Mouse (Mus musculus): ENCODE results near the gene Patj. TPM values are rescaled to one million over a fixed set of nuclear protein-coding genes. Genes with fewer than 3 reads are reported as not detected.

Gene Patj
- polyA plus RNA-seq, 1 experiment from 2014 or later: 12.3 TPM

GRCm38 (mm10) chr4:98436664-98437363 is 41.2 kb downstream of the Patj start:
- no peak for DNase-seq (ENCODE audit: low spot score)
- Histone ChIP-seq H3K4me1 (replicated peaks; ENCODE audit: control insufficient read depth, insufficient read depth, low read length) (peaks cover 3% of the 10 kb centered on the region; the same call in 1 of the 2 replicates), H3K27me3 (ENCODE audit: control insufficient read depth, insufficient read depth, low read length) (no peaks in the 10 kb centered on the region), H3K4me2 (ENCODE audit: low read depth, low read length, severe bottlenecking) (no peak overlapping the region), H3K36me3 (ENCODE audit: control insufficient read depth, insufficient read depth, low read length) (no peaks in the 10 kb centered on the region), H3K9me3 (ENCODE audit: control insufficient read depth, low read length) (no peaks in the 10 kb centered on the region), H3K9ac (ENCODE audit: low read length) (no peak overlapping the region), H3K27ac (ENCODE audit: low read depth, low read length) (no peak overlapping the region), H3K4me3 (ENCODE audit: low read depth, low read length) (no peak overlapping the region)
- WGBS: 76% methylated on average over 12 of the region's 12 CpGs
- ATAC-seq (replicated peaks; ENCODE audit: low FRiP score): no peak

GRCm38 (mm10) chr4:98439261-98440005 is 43.8 kb downstream of the Patj start:
- Histone ChIP-seq H3K9ac (ENCODE audit: low read length) (no peak overlapping the region), H3K27me3 (ENCODE audit: control insufficient read depth, insufficient read depth, low read length) (no peaks in the 10 kb centered on the region), H3K4me1 (replicated peaks; ENCODE audit: control insufficient read depth, insufficient read depth, low read length) (peaks cover 3% of the 10 kb centered on the region; the same call in 1 of the 2 replicates), H3K4me3 (ENCODE audit: low read depth, low read length) (no peak overlapping the region), H3K27ac (ENCODE audit: low read depth, low read length) (no peak overlapping the region), H3K4me2 (ENCODE audit: low read depth, low read length, severe bottlenecking) (no peak overlapping the region), H3K9me3 (ENCODE audit: control insufficient read depth, low read length) (no peaks in the 10 kb centered on the region), H3K36me3 (ENCODE audit: control insufficient read depth, insufficient read depth, low read length) (no peaks in the 10 kb centered on the region)
- DNase-seq (ENCODE audit: low spot score): no peak
- 78% methylated on average over 8 of the region's 8 CpGs for WGBS
- no peak for ATAC-seq (replicated peaks; ENCODE audit: low FRiP score)

- DNase-seq (ENCODE audit: low spot score) (no peak), ATAC-seq (replicated peaks; ENCODE audit: low FRiP score) (no peak)
- no peak overlapping the region for H3K27ac ChIP-seq (ENCODE audit: low read depth, low read length)
- no peaks in the 10 kb centered on the region for H3K27me3 ChIP-seq (ENCODE audit: control insufficient read depth, insufficient read depth, low read length)
- no peak overlapping the region for H3K4me3 ChIP-seq (ENCODE audit: low read depth, low read length)
- no peaks in the 10 kb centered on the region for H3K36me3 ChIP-seq (ENCODE audit: control insufficient read depth, insufficient read depth, low read length)
- peaks cover 3% of the 10 kb centered on the region; the same call in 1 of the 2 replicates for H3K4me1 ChIP-seq (replicated peaks; ENCODE audit: control insufficient read depth, insufficient read depth, low read length)
- H3K9me3 ChIP-seq (ENCODE audit: control insufficient read depth, low read length): no peaks in the 10 kb centered on the region
- 95% methylated on average over 3 of the region's 3 CpGs for WGBS
- no peak overlapping the region for H3K4me2 ChIP-seq (ENCODE audit: low read depth, low read length, severe bottlenecking)
- H3K9ac ChIP-seq (ENCODE audit: low read length): no peak overlapping the region
Measured at GRCm38 (mm10) chr4:98441248-98441647, 45.7 kb downstream of the Patj start.

- peak; percentile 68 for DNase-seq (ENCODE audit: low spot score)
- H3K9me3 ChIP-seq (ENCODE audit: control insufficient read depth, low read length): no peaks in the 10 kb centered on the region
- no peaks in the 10 kb centered on the region for H3K36me3 ChIP-seq (ENCODE audit: control insufficient read depth, insufficient read depth, low read length)
- no peak overlapping the region for H3K27ac ChIP-seq (ENCODE audit: low read depth, low read length)
- H3K27me3 ChIP-seq (ENCODE audit: control insufficient read depth, insufficient read depth, low read length): no peaks in the 10 kb centered on the region
- WGBS: 85% methylated on average over 10 of the region's 10 CpGs
- no peak overlapping the region for H3K9ac ChIP-seq (ENCODE audit: low read length)
- H3K4me3 ChIP-seq (ENCODE audit: low read depth, low read length): no peak overlapping the region
- H3K4me1 ChIP-seq (replicated peaks; ENCODE audit: control insufficient read depth, insufficient read depth, low read length): no peaks in the 10 kb centered on the region
- no peak overlapping the region for H3K4me2 ChIP-seq (ENCODE audit: low read depth, low read length, severe bottlenecking)
- ATAC-seq (replicated peaks; ENCODE audit: low FRiP score): 0 out of 2 replicates have a peak, but pooled peaks have one; percentile 66
Measured at GRCm38 (mm10) chr4:98444437-98445139, 49.0 kb downstream of the Patj start.

GRCm38 (mm10) chr4:98449564-98450263 is 54.1 kb downstream of the Patj start:
- no peak for DNase-seq (ENCODE audit: low spot score)
- Histone ChIP-seq H3K27me3 (ENCODE audit: control insufficient read depth, insufficient read depth, low read length) (no peaks in the 10 kb centered on the region), H3K9me3 (ENCODE audit: control insufficient read depth, low read length) (no peaks in the 10 kb centered on the region), H3K36me3 (ENCODE audit: control insufficient read depth, insufficient read depth, low read length) (no peaks in the 10 kb centered on the region), H3K4me2 (ENCODE audit: low read depth, low read length, severe bottlenecking) (no peak overlapping the region), H3K4me3 (ENCODE audit: low read depth, low read length) (no peak overlapping the region), H3K9ac (ENCODE audit: low read length) (no peak overlapping the region), H3K4me1 (replicated peaks; ENCODE audit: control insufficient read depth, insufficient read depth, low read length) (no peaks in the 10 kb centered on the region), H3K27ac (ENCODE audit: low read depth, low read length) (no peak overlapping the region)
- 89% methylated on average over 4 of the region's 4 CpGs for WGBS
- no peak for ATAC-seq (replicated peaks; ENCODE audit: low FRiP score)

GRCm38 (mm10) chr4:98450308-98450707 is 54.7 kb downstream of the Patj start:
- no peak for DNase-seq (ENCODE audit: low spot score)
- no peaks in the 10 kb centered on the region for H3K27me3 ChIP-seq (ENCODE audit: control insufficient read depth, insufficient read depth, low read length)
- no peak overlapping the region for H3K9ac ChIP-seq (ENCODE audit: low read length)
- no peak overlapping the region for H3K4me3 ChIP-seq (ENCODE audit: low read depth, low read length)
- no peaks in the 10 kb centered on the region for H3K36me3 ChIP-seq (ENCODE audit: control insufficient read depth, insufficient read depth, low read length)
- WGBS: 93% methylated on average over 11 of the region's 11 CpGs
- no peaks in the 10 kb centered on the region for H3K9me3 ChIP-seq (ENCODE audit: control insufficient read depth, low read length)
- no peak overlapping the region for H3K4me2 ChIP-seq (ENCODE audit: low read depth, low read length, severe bottlenecking)
- H3K27ac ChIP-seq (ENCODE audit: low read depth, low read length): no peak overlapping the region
- no peak for ATAC-seq (replicated peaks; ENCODE audit: low FRiP score)
- no peaks in the 10 kb centered on the region for H3K4me1 ChIP-seq (replicated peaks; ENCODE audit: control insufficient read depth, insufficient read depth, low read length)

- 89% methylated on average over 5 of the region's 5 CpGs for WGBS
- Histone ChIP-seq H3K4me2 (ENCODE audit: low read depth, low read length, severe bottlenecking) (no peak overlapping the region), H3K9me3 (ENCODE audit: control insufficient read depth, low read length) (no peaks in the 10 kb centered on the region), H3K4me3 (ENCODE audit: low read depth, low read length) (no peak overlapping the region), H3K4me1 (replicated peaks; ENCODE audit: control insufficient read depth, insufficient read depth, low read length) (no peaks in the 10 kb centered on the region), H3K9ac (ENCODE audit: low read length) (no peak overlapping the region), H3K27ac (ENCODE audit: low read depth, low read length) (no peak overlapping the region), H3K36me3 (ENCODE audit: control insufficient read depth, insufficient read depth, low read length) (no peaks in the 10 kb centered on the region), H3K27me3 (ENCODE audit: control insufficient read depth, insufficient read depth, low read length) (no peaks in the 10 kb centered on the region)
- ATAC-seq (replicated peaks; ENCODE audit: low FRiP score) (no peak), DNase-seq (ENCODE audit: low spot score) (no peak)
Measured at GRCm38 (mm10) chr4:98450829-98451228, 55.2 kb downstream of the Patj start.

GRCm38 (mm10) chr4:98451259-98451658 is 55.7 kb downstream of the Patj start:
- H3K36me3 ChIP-seq (ENCODE audit: control insufficient read depth, insufficient read depth, low read length): no peaks in the 10 kb centered on the region

More at GRCm38 (mm10) chr4:98451259-98451658, 55.7 kb downstream of the Patj start:
- Histone ChIP-seq H3K9ac (ENCODE audit: low read length) (no peak overlapping the region), H3K4me3 (ENCODE audit: low read depth, low read length) (no peak overlapping the region), H3K27me3 (ENCODE audit: control insufficient read depth, insufficient read depth, low read length) (no peaks in the 10 kb centered on the region), H3K27ac (ENCODE audit: low read depth, low read length) (no peak overlapping the region), H3K4me1 (replicated peaks; ENCODE audit: control insufficient read depth, insufficient read depth, low read length) (no peaks in the 10 kb centered on the region), H3K9me3 (ENCODE audit: control insufficient read depth, low read length) (no peaks in the 10 kb centered on the region), H3K4me2 (ENCODE audit: low read depth, low read length, severe bottlenecking) (no peak overlapping the region)
- DNase-seq (ENCODE audit: low spot score) (no peak), ATAC-seq (replicated peaks; ENCODE audit: low FRiP score) (no peak)
- 74% methylated on average over 3 of the region's 3 CpGs for WGBS
